Mouse (Mus musculus) stomach, embryonic 15.5 days (tissue): ENCODE data around the gene Pth. TPM values are rescaled to one million over a fixed set of nuclear protein-coding genes. Genes with fewer than 3 reads are reported as not detected.

ENCODE experiments used
- ATAC-seq: fragments of 200-750 bp; cut with Nextera tagmentation; 2 replicates; pipeline ENCODE4 v1.8.0; 2017; ENCODE audit warnings: low read depth, moderate number of reproducible peaks, moderate TSS enrichment; ENCODE audit not compliant: insufficient read depth, low FRiP score
- H3K27ac ChIP-seq: fragments of 300-500 bp; sonication (generic); 2 replicates; pipeline ENCODE4 v1.5.1; 2015; ENCODE audit warnings: mild to moderate bottlenecking, inconsistent platforms
- H3K27me3 ChIP-seq: fragments of 300-500 bp; sonication (generic); replicated peaks from 2 replicates; pipeline ENCODE4 v1.6.1; 2015; ENCODE audit warnings: inconsistent platforms
- H3K36me3 ChIP-seq: fragments of 300-500 bp; sonication (generic); 2 replicates; pipeline ENCODE4 v1.6.1; 2015; ENCODE audit warnings: inconsistent platforms
- H3K4me1 ChIP-seq: fragments of 300-500 bp; sonication (generic); 2 replicates; pipeline ENCODE4 v1.6.1; 2015; ENCODE audit warnings: inconsistent platforms
- H3K4me2 ChIP-seq: fragments of 300-500 bp; sonication (generic); 2 replicates; pipeline ENCODE4 v1.6.1; 2015; ENCODE audit warnings: mild to moderate bottlenecking, inconsistent platforms
- H3K4me3 ChIP-seq: fragments of 300-500 bp; sonication (generic); replicated peaks from 2 replicates; pipeline ENCODE4 v1.5.1; 2015; ENCODE audit warnings: inconsistent platforms
- H3K9ac ChIP-seq: fragments of 300-500 bp; sonication (generic); 2 replicates; pipeline ENCODE4 v1.6.1; 2015; ENCODE audit warnings: inconsistent platforms
- H3K9me3 ChIP-seq: fragments of 300-500 bp; sonication (generic); 2 replicates; pipeline ENCODE4 v1.6.1; 2016; ENCODE audit warnings: inconsistent platforms
- WGBS: fragments of 180-500 bp; shearing (Covaris S2); methylation state at CpG from one replicate; pipeline ENCODE4 v1.1.7; 2015; 5-methylcytosine and 5-hydroxymethylcytosine counted together
- polyA plus RNA-seq: library from polyadenylated mRNA; unstranded; fragments of >200 nt; fragmentation: Nextera tagmentation; extraction: Ambion mirVana; gene quantifications from 2 replicates; pipeline ENCODE4 v1.2.1, GENCODE M21; 2015

Gene Pth
- polyA plus RNA-seq, result not detected in 2 replicates

DNA sequence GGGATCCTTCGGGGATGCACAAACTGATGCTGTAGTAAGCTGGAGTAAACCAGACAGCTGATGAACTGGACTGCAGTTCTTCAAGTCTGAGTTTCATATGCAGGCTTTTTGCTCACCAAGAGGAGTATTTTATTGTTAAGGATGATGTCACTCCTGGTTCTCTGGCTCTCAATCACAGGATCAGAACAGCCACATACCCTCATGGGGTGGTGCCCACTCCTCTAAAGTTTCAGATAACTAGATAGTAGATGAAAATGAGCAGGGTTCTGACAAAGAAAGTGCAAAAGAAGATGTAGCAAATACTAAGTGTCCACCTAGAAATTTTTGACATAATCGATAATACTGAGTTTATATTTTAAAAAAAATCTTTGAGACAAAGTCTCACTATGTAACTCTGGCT lies at the start of gene Pth:
TSS of gene Pth (minus strand) at position 101 of the 400 bp plus-strand sequence.
- H3K9me3 ChIP-seq, result no peaks in the 10 kb centered on the region
- ATAC-seq, result no peak
- no peaks in the 10 kb centered on the region for H3K36me3 ChIP-seq
- WGBS, result 81% methylated on average over 2 of the region's 2 CpGs
- H3K4me1 ChIP-seq, result no peaks in the 10 kb centered on the region
- no peak within 1 kb of the TSS for H3K9ac ChIP-seq
- no peak within 1 kb of the TSS for H3K4me3 ChIP-seq
- no peak within 1 kb of the TSS for H3K4me2 ChIP-seq
- no peak within 1 kb of the TSS for H3K27ac ChIP-seq
- no peaks in the 10 kb centered on the region for H3K27me3 ChIP-seq

DNA sequence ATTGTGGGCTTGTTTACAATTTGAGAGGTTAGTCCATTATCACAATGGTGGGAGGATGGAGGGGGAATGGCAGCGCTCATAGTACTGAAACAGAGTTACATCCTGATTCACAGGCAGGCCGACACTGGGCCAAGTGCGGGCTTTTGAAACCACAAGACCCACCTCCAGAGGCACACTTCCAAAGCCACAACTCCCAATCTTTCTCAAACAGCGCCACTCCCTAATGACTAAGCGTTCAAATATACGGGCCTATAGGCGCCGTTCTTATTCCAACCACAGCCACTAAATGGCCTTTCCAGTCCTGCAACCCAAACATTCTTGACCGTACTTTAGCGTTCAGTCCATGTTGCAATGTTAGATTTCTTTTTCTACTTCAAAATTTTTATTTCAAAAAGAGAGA lies 47.9 kb upstream of the Pth start:
- H3K4me2 ChIP-seq, result no peak overlapping the region
- peak; percentile 35; the same call in 1 of the 2 replicates for ATAC-seq
- 73% methylated on average over 10 of the region's 10 CpGs for WGBS
- no peak overlapping the region for H3K9ac ChIP-seq
- H3K36me3 ChIP-seq, result no peaks in the 10 kb centered on the region
- no peaks in the 10 kb centered on the region for H3K9me3 ChIP-seq
- no peak overlapping the region for H3K27ac ChIP-seq
- H3K4me3 ChIP-seq, result no peak overlapping the region
- no peaks in the 10 kb centered on the region for H3K4me1 ChIP-seq
- H3K27me3 ChIP-seq, result no peaks in the 10 kb centered on the region

DNA sequence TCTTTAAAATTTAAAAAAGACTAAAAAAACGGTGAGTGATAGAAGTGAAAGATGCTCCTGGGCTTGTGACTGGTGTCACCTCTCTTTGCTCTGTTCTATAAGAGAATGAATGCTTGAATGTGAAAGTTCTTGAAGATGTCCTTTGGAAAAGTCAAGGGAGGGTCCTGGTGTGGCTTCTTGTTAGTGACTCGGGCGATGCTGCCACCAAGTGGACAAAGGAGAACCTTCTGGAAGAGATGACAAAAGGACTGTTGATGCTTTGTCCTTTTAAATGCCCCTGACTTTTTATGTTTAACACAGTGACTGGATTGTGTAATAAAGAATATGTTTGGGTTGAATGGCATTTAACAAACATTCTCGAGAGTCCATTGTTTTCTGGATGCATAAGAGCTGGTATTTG lies 45.9 kb upstream of the Pth start:
- H3K27me3 ChIP-seq, result no peaks in the 10 kb centered on the region
- ATAC-seq, result no peak
- H3K4me2 ChIP-seq, result no peak overlapping the region
- H3K4me1 ChIP-seq, result no peaks in the 10 kb centered on the region
- H3K9ac ChIP-seq, result no peak overlapping the region
- no peaks in the 10 kb centered on the region for H3K9me3 ChIP-seq
- no peak overlapping the region for H3K4me3 ChIP-seq
- H3K36me3 ChIP-seq, result no peaks in the 10 kb centered on the region
- 25% methylated on average over 4 of the region's 4 CpGs for WGBS
- no peak overlapping the region for H3K27ac ChIP-seq

DNA sequence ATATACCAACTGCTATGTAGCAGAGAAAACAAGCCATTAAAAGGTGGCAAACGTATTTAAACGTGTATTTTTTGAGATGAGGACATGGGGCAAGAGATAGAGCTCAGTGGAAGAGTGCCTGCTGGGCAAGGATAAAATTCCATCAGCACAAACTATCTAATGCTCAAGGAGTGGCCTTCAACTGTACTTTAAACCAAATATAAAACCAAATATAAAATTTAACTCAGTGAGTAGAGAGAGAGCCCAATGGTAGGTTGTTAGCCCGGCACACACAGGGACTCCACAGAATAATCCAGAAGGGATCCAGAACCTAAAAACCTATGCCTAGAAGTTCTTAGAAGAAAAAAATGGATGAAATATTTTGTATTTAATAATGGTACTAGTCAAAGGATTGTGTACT lies 45.1 kb upstream of the Pth start:
- H3K36me3 ChIP-seq, result no peaks in the 10 kb centered on the region
- no peaks in the 10 kb centered on the region for H3K9me3 ChIP-seq
- H3K4me1 ChIP-seq, result no peaks in the 10 kb centered on the region
- H3K9ac ChIP-seq, result no peak overlapping the region
- no peaks in the 10 kb centered on the region for H3K27me3 ChIP-seq
- 77% methylated on average over 3 of the region's 3 CpGs for WGBS
- no peak for ATAC-seq
- no peak overlapping the region for H3K4me3 ChIP-seq
- no peak overlapping the region for H3K27ac ChIP-seq
- no peak overlapping the region for H3K4me2 ChIP-seq

DNA sequence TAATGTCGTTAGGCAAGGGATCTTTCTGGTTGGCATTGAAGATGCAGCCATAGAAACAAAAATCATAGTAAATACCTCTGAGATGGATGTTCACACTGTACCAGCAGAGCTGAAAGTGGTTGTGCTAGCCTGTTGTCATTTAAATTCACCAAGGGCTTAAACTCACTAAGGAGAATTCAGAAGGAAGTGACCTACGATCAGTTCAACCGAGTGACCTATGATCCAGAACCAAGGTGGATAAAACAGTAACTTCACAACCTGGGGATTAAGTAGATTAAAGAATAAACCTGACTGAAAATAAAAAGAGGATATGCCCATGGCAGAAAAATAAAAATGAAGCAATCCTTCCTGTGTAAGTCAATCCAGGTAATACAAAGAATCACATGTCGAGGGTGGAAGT lies 44.5 kb upstream of the Pth start:
- 83% methylated on average over 4 of the region's 4 CpGs for WGBS

DNA sequence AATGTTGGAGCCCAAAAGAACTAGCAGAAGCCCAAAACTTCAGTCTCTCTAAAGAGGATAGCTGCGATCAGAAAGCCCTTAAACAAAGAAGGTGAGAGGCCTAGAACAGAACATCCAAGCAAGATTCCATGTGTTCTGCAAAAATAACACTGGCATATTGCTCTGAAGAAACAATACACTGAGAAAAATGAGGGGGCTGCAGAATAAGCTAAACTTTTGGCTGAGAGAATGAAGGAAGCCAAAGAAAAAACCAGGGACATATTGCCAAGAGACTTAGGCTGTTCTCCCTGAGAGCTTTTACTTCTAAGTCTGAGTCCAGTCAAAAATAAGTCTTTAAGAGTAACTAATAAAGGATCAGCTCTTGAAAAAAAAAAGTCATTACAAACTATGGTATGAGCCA lies 32.4 kb upstream of the Pth start:
- no peaks in the 10 kb centered on the region for H3K36me3 ChIP-seq
- no peak for ATAC-seq
- no peak overlapping the region for H3K4me2 ChIP-seq
- H3K27me3 ChIP-seq, result no peaks in the 10 kb centered on the region
- no peaks in the 10 kb centered on the region for H3K4me1 ChIP-seq
- no peak overlapping the region for H3K9ac ChIP-seq
- no peak overlapping the region for H3K27ac ChIP-seq
- WGBS, result 86% methylated on average over 1 of the region's 1 CpGs
- H3K4me3 ChIP-seq, result no peak overlapping the region
- H3K9me3 ChIP-seq, result no peaks in the 10 kb centered on the region

More for the DNA sequence above, 44.5 kb upstream of the Pth start:
- H3K27ac ChIP-seq, result no peak overlapping the region
- H3K27me3 ChIP-seq, result no peaks in the 10 kb centered on the region
- H3K9ac ChIP-seq, result no peak overlapping the region
- H3K4me1 ChIP-seq, result no peaks in the 10 kb centered on the region
- no peaks in the 10 kb centered on the region for H3K36me3 ChIP-seq
- H3K4me2 ChIP-seq, result no peak overlapping the region
- no peaks in the 10 kb centered on the region for H3K9me3 ChIP-seq
- H3K4me3 ChIP-seq, result no peak overlapping the region
- ATAC-seq, result no peak

DNA sequence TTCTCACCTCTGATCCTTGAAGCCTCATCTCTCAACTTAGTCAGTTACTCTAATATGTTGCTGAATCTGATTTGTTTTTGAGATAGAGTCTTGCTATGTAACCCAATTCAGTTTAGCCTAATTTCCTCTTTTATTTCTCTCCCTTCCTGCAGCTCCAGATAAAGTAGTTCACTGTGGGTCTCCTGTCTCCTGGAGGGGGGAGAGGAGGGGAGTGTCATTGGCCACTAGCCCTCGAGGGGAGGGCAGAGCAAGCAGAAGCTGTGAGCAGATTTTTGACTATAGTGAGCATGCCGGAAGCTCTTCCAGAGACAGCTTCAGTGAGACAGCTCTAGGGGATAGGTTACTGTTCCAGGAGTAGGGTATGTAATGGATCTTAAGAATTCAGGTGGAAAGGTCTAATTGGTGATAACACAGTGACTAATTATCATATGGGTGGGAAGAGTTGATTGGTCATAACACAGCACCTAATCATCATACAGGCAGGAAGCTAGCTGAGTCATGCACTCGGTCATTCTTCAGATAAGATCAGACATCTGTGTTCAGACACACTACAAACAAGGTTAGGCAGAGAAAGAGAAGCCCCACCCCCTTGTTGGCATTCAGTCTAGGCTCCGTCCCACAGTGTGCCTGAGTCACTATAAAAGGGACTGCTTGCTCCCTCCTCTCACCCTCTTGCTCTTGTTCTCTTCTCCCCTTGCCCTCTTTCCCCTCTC lies 30.9 kb upstream of the Pth start:
- Histone ChIP-seq H3K4me1 (no peaks in the 10 kb centered on the region), H3K27me3 (no peaks in the 10 kb centered on the region), H3K27ac (no peak overlapping the region), H3K36me3 (no peaks in the 10 kb centered on the region), H3K9ac (no peak overlapping the region), H3K4me3 (no peak overlapping the region), H3K4me2 (no peak overlapping the region), H3K9me3 (no peaks in the 10 kb centered on the region)
- ATAC-seq, result peak; percentile 83
- WGBS, result 17% methylated on average over 4 of the region's 4 CpGs

DNA sequence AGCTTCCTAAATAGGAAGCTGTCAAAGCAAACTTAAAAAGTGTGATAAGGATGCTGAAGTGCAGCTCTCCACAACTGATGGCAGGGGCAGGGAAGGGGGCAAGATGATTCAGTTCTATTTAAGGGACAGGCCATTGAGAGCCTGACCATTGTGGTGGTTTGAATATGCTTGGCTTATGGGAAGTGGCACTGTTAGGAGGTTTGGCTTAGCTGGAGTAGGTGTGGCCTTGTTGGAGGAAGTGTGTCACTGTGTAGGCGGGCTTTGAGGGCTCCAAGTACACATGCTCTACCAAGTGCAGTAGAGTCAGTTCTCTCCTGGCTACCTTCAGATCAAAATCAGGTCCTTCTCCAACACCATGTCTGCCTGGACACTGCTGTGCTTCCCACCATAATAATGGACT lies 28.2 kb upstream of the Pth start:
- Histone ChIP-seq H3K36me3 (no peaks in the 10 kb centered on the region), H3K4me1 (no peaks in the 10 kb centered on the region), H3K4me2 (no peak overlapping the region), H3K4me3 (no peak overlapping the region), H3K9ac (no peak overlapping the region), H3K27ac (no peak overlapping the region), H3K27me3 (no peaks in the 10 kb centered on the region), H3K9me3 (no peaks in the 10 kb centered on the region)
- WGBS, result 88% methylated on average over 1 of the region's 1 CpGs
- ATAC-seq, result no peak

DNA sequence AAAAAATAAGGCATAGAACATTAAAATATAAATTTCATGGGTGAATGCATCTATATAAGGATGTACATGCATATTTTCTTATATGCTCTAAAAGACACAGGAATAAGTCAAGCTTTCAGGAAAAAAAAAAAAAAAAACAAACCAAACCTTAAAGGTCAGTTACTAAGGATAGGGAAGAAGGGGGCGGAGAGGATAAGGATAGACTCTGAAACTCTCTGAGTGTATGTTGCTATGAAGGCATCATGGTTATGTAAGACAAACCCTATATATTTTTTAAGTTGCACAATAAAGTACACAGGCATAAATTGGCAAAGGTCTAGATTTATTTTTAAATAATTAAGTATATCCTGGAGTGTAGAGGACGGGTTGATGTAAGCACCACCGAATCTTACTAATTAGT lies 26.9 kb upstream of the Pth start:
- WGBS, result 91% methylated on average over 3 of the region's 3 CpGs
- H3K27ac ChIP-seq, result no peak overlapping the region
- H3K9me3 ChIP-seq, result no peaks in the 10 kb centered on the region
- no peak for ATAC-seq
- no peaks in the 10 kb centered on the region for H3K36me3 ChIP-seq
- H3K4me3 ChIP-seq, result no peak overlapping the region
- no peaks in the 10 kb centered on the region for H3K27me3 ChIP-seq
- no peak overlapping the region for H3K9ac ChIP-seq
- H3K4me1 ChIP-seq, result no peaks in the 10 kb centered on the region
- no peak overlapping the region for H3K4me2 ChIP-seq

DNA sequence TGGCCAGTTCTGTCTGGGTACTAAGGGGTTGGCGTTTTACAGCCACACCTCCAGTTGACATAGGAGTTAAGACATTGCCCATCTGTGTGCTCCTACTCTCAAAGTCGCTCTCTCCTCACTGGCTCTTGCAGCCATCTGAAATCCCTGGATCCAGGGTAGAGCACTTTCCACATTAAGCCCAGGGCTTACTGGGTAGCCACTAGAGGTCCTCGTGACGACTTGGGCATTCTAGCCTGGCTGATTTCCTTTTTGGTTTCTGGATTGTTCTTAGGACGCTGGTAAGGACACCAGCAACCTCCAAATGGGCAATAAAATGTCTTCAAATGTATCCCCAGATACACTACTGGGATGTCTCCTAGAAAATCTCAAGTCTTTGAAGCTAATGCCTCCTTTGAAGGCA lies 20.3 kb upstream of the Pth start:
- WGBS, result 49% methylated on average over 5 of the region's 5 CpGs
- ATAC-seq, result no peak
- no peaks in the 10 kb centered on the region for H3K9me3 ChIP-seq
- H3K9ac ChIP-seq, result no peak overlapping the region
- H3K27ac ChIP-seq, result no peak overlapping the region
- no peaks in the 10 kb centered on the region for H3K4me1 ChIP-seq
- no peaks in the 10 kb centered on the region for H3K36me3 ChIP-seq
- no peak overlapping the region for H3K4me3 ChIP-seq
- no peaks in the 10 kb centered on the region for H3K27me3 ChIP-seq
- H3K4me2 ChIP-seq, result no peak overlapping the region

DNA sequence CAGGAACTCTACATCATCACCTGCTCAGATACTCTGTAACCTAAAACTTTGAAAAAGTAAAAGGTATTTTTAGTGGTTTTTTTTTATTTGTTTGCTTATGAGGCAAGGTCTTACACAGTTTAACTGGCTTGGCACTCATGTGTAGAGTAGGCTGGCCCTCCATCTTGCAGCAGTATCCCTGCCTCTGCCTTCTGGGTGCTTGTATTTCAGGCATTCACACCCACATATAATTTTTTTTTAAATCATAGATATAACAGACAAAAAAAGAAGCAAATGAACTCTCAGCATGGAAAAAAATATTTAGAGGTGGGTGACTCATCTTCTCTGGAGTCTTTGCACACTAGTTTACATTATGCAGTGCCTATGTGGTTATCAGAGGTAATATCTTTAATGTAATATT lies 9.7 kb upstream of the Pth start:
- no peak overlapping the region for H3K9ac ChIP-seq

DNA sequence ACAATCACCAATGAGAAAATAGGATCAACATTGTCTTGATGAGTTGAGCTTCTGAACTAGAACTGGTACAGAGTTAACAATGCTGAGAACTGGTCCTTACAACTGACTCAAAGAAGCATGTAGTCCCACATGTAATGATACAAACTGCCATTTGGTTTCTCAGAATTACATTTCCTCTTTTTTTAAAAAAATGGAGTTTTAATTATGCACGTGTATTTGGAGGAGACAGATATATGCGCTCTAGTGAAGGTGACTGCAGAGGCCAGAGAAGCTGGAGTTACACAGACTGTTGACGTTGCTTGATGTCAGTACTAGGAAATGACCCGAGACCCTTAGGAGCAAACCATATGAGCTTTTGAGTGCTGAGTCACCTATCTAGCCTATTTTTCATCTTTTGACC lies 8.3 kb upstream of the Pth start:
- H3K9ac ChIP-seq, result no peak overlapping the region
- no peak overlapping the region for H3K4me2 ChIP-seq
- WGBS, result 86% methylated on average over 4 of the region's 4 CpGs
- no peaks in the 10 kb centered on the region for H3K36me3 ChIP-seq
- H3K4me3 ChIP-seq, result no peak overlapping the region
- H3K4me1 ChIP-seq, result no peaks in the 10 kb centered on the region
- no peak for ATAC-seq
- H3K27ac ChIP-seq, result no peak overlapping the region
- no peaks in the 10 kb centered on the region for H3K9me3 ChIP-seq
- no peaks in the 10 kb centered on the region for H3K27me3 ChIP-seq

More for the DNA sequence above, 9.7 kb upstream of the Pth start:
- Histone ChIP-seq H3K36me3 (no peaks in the 10 kb centered on the region), H3K4me2 (no peak overlapping the region), H3K4me1 (no peaks in the 10 kb centered on the region), H3K27me3 (no peaks in the 10 kb centered on the region), H3K27ac (no peak overlapping the region), H3K4me3 (no peak overlapping the region), H3K9me3 (no peaks in the 10 kb centered on the region)
- ATAC-seq, result no peak

DNA sequence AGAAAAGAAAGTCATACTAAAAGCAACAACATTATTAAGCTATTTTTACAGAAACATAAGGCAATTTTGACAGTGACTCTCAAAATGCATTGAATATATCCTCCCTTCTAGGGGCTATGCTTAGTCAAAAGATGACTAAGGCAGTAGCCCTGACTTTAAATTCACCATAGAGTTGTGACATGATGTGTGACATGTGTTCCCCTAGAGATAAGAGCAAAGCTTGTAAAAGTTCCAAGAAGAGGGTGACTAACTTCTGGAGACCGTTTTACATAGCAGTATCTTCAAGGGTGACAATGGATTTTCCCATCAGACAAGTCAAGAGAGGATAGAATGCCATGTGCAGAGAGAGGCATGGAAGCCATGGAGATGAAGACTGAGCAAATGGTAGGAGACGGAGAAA lies 3.2 kb upstream of the Pth start:
- H3K27me3 ChIP-seq, result no peaks in the 10 kb centered on the region
- H3K9ac ChIP-seq, result no peak overlapping the region
- H3K4me2 ChIP-seq, result no peak overlapping the region
- H3K27ac ChIP-seq, result no peak overlapping the region
- no peaks in the 10 kb centered on the region for H3K4me1 ChIP-seq
- H3K36me3 ChIP-seq, result no peaks in the 10 kb centered on the region
- ATAC-seq, result no peak
- no peaks in the 10 kb centered on the region for H3K9me3 ChIP-seq
- 80% methylated on average over 2 of the region's 2 CpGs for WGBS
- H3K4me3 ChIP-seq, result no peak overlapping the region
